Mouse (Mus musculus): ENCODE results near the gene Mrpl52. TPM values are rescaled to one million over a fixed set of nuclear protein-coding genes. Genes with fewer than 3 reads are reported as not detected.

The Mrpl52 gene
- total RNA-seq (2021): 10 to 100 TPM; 78.6 to 79.2 TPM
- long read RNA-seq, experiment 1, transcript Mrpl52-201 (5 exons, 418 nt): major isoform, 26 of 32 reads
- long read RNA-seq, experiment 1, partial matches to known transcripts: 0 of 32 reads
- long read RNA-seq, experiment 1, other reads (novel, unspliced or antisense): 3 of 32 reads
- long read RNA-seq, experiment 2, transcript Mrpl52-201 (5 exons, 418 nt): major isoform, 23 of 31 reads
- long read RNA-seq, experiment 2, partial matches to known transcripts: 2 of 31 reads
- long read RNA-seq, experiment 2, other reads (novel, unspliced or antisense): 5 of 31 reads

DNA sequence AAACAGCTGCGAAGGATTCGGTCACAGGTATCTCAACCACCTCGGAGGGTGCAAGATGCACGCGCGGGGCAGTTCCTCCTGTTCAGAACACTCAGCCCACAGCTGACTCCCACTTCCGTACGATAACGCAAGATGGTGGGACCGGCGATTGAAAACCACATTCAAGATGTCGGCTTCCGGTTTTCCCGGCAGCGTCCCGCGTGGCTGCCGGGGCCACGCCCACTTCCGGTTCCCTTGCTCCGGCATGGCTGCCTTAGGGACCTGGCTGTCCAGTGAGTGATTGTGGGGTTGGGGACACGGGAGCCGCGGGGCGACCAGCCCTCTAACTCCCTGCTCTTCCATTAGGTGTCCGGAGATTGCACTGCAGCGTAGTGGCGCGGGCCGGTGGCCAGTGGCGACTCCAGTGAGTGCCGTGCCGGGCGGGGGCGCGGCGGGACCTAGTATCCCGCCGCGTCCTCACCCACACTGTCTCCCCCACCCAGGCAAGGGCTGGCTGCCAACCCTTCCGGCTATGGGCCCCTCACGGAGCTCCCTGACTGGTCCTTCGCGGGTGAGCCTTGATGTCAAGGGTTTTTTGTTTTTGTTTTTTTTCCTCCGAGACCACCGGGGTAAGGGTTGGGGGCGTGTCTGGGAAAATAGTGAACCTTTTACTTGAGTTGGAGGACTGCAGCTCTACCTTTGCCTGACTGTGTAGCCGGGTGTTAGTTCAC, at the start of gene Mrpl52:
Gene Mrpl52, plus strand, starts transcription at position 221 of the 710 bp plus-strand sequence.
- Histone ChIP-seq H3K4me3 (peak within 1 kb of the TSS; percentile 73), H3K27ac (peak within 1 kb of the TSS; percentile 80)
- TF ChIP-seq CTCF (IDR thresholded peaks at IDR 0.05): no peak
- intact Hi-C loops (cut with DNase I): loop anchor here (1.0 to 5.0 kb wide), 2 partner anchors 22 to 175 kb away; partner anchors contain the start of genes Abhd4 and Dad1
- peak; percentile 90 for DNase-seq (ENCODE audit: extremely low spot score in 1 of 2, low spot score in 2 of 2)

DNA sequence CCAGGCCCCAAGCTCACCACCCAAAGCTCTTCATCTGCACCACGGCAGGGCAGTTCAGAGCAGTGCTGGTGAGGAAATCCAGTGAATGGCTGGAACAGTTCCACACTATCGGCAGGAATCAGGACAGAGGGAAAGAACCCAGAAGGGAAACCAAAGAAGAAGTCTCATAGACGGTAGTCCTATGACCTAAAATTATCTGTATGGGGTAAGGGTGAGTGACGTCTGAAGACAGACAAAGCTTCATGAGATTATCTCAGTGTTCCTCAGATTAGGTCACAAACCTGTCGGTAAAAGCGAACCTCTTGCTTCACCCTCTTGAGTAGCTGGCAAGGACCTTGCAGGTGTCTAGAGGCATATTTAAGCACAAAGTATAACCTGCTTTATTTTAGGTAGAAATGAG, 49.5 kb upstream of the Mrpl52 start:
- no peak for DNase-seq (ENCODE audit: extremely low spot score in 1 of 2, low spot score in 2 of 2)
- no peak for TF ChIP-seq CTCF (IDR thresholded peaks at IDR 0.05)
- intact Hi-C loops (cut with DNase I): no loop called here
- no peak overlapping the region for H3K4me3 ChIP-seq
- no peak overlapping the region for H3K27ac ChIP-seq

DNA sequence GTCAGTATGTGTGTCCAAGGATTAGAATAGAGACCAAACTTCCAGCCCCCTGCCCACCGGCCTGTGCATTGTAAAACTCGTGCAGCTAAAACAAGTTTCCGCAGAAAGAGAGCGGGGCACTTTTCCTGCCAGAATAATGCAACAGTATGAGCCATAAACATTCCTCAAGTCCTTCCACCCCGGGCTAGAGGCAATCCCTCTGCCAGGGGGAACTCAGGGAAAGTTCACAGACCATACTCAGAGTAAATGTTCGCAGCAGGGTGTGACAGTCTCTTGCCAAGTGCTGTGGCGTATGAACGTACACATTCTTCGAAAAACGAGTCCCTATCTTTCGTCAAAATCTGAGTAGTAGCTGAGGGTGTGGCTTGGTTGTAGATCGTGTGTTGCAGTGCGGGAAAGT, 47.1 kb upstream of the Mrpl52 start:
- intact Hi-C loops (cut with DNase I): no loop called here
- no peak for DNase-seq (ENCODE audit: extremely low spot score in 1 of 2, low spot score in 2 of 2)
- H3K4me3 ChIP-seq: no peak overlapping the region
- no peak overlapping the region for H3K27ac ChIP-seq
- TF ChIP-seq CTCF (IDR thresholded peaks at IDR 0.05): no peak

DNA sequence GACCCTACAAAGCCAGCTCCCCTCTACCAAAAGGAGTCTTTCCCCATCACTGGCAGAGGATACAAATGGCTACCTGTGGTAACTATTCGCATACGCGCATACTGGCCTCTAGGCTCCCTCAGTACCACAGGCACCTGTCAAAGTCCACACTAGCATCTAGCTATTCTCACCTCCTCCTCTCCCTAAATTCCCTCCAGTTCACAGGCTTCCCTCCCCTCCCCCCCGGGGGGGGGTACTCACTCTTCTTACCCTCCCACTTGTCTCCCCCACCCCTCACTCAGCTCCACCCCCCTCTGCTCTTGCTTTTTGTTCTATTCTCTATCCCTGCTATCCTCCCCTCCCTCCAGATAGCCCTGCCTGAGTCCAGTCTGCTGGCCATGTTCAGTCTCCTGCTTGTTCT, 46.1 kb upstream of the Mrpl52 start:
- Histone ChIP-seq H3K27ac (no peak overlapping the region), H3K4me3 (no peak overlapping the region)
- no peak for TF ChIP-seq CTCF (IDR thresholded peaks at IDR 0.05)
- intact Hi-C loops (cut with DNase I): no loop called here
- no peak for DNase-seq (ENCODE audit: extremely low spot score in 1 of 2, low spot score in 2 of 2)

DNA sequence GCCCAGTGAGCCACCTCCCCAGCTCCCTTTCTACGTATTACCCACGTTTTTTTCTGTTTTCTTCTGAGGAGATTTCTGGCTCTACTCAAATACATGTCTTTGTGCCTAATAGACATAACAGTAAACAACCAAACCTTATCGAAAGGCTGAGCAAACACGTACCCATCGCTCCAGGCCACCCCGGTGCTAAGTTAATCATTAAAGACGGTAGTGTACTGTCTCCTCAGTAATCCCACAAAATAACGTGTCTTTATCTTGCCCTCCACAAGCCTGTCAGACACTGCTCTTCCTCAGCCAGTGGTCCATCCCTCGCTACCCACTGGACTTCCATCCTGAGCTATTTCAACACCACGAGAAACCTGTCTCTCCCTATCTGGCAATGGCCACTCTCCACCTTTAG, 44.9 kb upstream of the Mrpl52 start:
- Histone ChIP-seq H3K4me3 (no peak overlapping the region), H3K27ac (no peak overlapping the region)
- no peak for DNase-seq (ENCODE audit: extremely low spot score in 1 of 2, low spot score in 2 of 2)
- TF ChIP-seq CTCF (IDR thresholded peaks at IDR 0.05): no peak
- intact Hi-C loops (cut with DNase I): no loop called here

DNA sequence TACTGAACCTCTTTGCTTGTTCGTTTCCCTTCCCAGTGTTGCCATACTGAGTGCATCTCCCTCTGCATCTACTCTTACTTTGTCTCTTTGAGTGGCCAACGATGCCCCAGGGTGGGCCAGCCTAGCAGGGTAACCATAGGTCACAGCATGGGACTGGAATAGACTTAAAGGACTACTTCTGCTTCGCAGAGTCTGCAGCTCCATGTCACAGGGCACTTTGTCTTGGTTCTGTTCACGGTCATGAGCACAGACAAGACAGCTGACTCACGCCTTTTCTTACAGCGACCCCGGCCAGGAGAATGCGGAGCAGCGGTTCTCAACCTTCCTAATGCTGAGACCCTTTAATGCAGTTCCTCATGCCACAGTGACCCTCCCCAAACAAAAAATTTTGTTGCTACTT, 44.1 kb upstream of the Mrpl52 start:
- Histone ChIP-seq H3K27ac (no peak overlapping the region), H3K4me3 (no peak overlapping the region)
- DNase-seq (ENCODE audit: extremely low spot score in 1 of 2, low spot score in 2 of 2): no peak
- no peak for TF ChIP-seq CTCF (IDR thresholded peaks at IDR 0.05)
- intact Hi-C loops (cut with DNase I): no loop called here

DNA sequence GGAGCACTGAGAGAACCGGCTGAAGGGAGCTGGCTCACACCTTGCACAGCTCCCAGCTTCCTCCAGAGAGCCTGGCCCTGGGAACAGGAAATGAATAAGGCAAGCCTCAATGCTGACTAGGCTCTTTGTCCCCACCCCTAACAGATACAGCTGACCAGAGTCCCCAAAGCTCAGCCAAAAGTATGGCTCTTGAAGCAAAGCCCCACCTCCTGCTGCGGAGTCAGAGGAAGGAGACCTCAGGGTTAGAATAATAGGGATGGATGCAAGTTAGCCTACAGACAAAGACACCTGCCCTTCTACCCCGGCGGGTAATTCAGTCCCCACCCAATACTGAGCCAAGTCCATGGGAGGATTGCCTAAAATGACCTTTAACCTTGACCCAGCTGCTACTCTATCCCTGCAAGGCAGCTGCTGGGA, 43.3 kb upstream of the Mrpl52 start:
- DNase-seq (ENCODE audit: extremely low spot score in 1 of 2, low spot score in 2 of 2): no peak
- TF ChIP-seq CTCF (IDR thresholded peaks at IDR 0.05): no peak
- no peak overlapping the region for H3K4me3 ChIP-seq
- intact Hi-C loops (cut with DNase I): no loop called here
- no peak overlapping the region for H3K27ac ChIP-seq

DNA sequence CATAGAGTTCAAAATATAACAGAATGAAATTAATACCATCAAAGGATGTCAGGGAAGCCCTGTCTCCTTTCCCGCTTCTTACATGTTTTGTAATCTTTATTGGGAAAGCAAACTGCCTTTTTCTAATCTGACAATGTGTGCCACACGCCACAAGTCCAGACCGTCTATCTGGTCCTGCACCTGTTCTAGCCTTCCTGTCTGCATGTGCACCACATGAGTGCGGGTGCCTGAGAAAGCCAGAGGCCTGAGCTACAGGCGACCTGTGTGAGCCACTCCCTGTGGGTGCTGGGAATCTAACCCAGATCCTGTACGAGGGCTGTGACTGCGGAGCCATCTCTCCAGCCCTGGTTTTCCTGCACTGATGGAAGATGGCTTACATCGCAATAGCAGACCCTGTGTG, 42.3 kb upstream of the Mrpl52 start:
- intact Hi-C loops (cut with DNase I): no loop called here
- H3K27ac ChIP-seq: no peak overlapping the region
- no peak for TF ChIP-seq CTCF (IDR thresholded peaks at IDR 0.05)
- DNase-seq (ENCODE audit: extremely low spot score in 1 of 2, low spot score in 2 of 2): no peak
- no peak overlapping the region for H3K4me3 ChIP-seq

DNA sequence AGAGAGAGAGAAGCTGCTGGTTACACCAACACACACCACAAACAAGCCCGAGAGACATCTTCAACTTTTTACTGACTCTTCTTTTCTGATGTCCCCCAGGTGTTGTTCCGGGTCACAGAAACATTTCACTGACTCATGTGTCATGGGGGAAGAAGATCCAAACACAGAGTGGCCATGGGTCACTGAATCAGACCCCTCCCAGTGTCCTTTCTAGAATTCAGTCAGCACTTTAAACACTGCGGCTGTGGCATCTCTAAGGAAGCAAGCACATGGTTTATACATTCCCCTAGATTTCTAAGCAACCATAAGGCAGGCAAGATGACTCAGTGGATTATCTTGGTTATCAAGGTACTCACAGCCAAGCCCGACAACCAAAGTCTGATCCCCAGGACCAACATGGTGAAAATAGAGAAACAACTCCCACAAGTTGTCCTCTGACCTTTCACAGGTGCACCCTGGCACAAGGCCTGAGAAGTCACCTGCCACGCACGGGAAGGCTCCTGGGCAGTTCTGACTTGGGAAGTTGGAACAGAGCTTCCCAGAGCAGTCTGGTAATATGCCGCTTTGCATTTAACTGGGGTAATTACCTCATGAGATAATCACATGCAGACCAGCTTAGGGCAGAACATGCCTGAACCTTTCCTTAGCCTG, 40.6 kb upstream of the Mrpl52 start:
- Histone ChIP-seq H3K4me3 (no peak overlapping the region), H3K27ac (no peak overlapping the region)
- intact Hi-C loops (cut with DNase I): no loop called here
- no peak for TF ChIP-seq CTCF (IDR thresholded peaks at IDR 0.05)
- DNase-seq (ENCODE audit: extremely low spot score in 1 of 2, low spot score in 2 of 2): no peak

DNA sequence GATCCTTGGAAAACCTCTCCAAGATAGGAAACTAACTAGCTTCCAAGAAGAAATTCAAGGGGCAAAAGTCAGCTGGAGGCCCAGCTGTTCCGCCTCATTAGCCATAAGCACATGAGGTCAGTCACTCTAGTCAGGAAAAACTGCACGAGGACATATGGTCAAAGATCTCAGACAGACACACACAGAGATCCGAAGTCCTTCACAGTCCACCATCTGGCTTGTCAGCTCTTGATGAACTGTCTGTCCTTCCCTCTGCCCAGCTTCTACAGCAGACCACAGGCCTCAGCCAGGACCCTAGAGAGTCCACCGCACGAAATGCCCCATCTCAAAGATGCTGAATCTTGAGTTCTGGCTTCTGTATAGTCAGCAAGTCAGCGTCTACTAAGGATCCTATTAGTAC, 39.2 kb upstream of the Mrpl52 start:
- Histone ChIP-seq H3K4me3 (no peak overlapping the region), H3K27ac (no peak overlapping the region)
- TF ChIP-seq CTCF (IDR thresholded peaks at IDR 0.05): no peak
- DNase-seq (ENCODE audit: extremely low spot score in 1 of 2, low spot score in 2 of 2): no peak
- intact Hi-C loops (cut with DNase I): no loop called here

DNA sequence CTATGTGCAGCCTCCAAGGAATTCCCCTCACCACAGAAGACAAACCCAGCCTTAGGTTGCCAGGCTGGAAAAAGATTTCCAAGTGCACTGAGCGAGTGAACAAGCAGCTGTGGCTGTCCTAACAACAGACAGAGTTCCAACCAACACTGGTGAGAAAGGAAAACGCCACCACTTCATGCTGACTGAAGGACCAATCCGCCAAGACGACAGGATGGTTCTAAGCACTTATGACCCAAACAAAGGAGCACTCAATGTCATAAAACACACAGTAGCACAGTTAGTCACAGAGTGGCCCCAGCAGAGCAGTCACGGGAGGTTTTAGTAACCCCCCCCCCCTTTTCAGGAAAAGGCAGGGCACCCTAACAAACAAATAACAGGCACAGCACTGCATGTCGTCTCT, 35.9 kb upstream of the Mrpl52 start:
- DNase-seq (ENCODE audit: extremely low spot score in 1 of 2, low spot score in 2 of 2): no peak
- intact Hi-C loops (cut with DNase I): no loop called here
- Histone ChIP-seq H3K27ac (no peak overlapping the region), H3K4me3 (no peak overlapping the region)
- TF ChIP-seq CTCF (IDR thresholded peaks at IDR 0.05): no peak

DNA sequence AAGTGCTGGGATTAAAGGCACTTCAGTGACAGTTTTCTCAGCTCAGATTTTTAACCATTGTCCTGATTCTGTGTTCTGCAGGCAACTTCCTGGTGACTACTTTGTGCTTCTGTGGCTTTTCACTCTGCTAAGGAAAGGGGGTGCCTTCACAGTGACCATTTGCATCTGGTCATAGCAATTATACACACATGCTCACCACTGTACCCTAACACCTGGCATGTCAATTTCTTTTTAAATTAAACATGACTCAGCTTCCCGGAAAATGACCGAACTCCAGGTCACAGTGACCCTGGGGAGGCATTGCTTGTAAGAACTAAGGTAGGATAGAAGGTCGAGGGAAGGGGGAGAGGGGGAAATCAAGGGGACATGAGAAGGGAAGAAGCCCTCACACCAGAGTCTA, 32.9 kb upstream of the Mrpl52 start:
- Histone ChIP-seq H3K4me3 (no peak overlapping the region), H3K27ac (no peak overlapping the region)
- intact Hi-C loops (cut with DNase I): no loop called here
- TF ChIP-seq CTCF (IDR thresholded peaks at IDR 0.05): no peak
- DNase-seq (ENCODE audit: extremely low spot score in 1 of 2, low spot score in 2 of 2): no peak
